Mouse (Mus musculus): Measurements from ENCODE around the gene Krt6b. TPM values are rescaled to one million over a fixed set of nuclear protein-coding genes. Genes with fewer than 3 reads are reported as not detected.

Gene Krt6b
- total and polyA plus RNA-seq, 3 experiments: not detected

DNA sequence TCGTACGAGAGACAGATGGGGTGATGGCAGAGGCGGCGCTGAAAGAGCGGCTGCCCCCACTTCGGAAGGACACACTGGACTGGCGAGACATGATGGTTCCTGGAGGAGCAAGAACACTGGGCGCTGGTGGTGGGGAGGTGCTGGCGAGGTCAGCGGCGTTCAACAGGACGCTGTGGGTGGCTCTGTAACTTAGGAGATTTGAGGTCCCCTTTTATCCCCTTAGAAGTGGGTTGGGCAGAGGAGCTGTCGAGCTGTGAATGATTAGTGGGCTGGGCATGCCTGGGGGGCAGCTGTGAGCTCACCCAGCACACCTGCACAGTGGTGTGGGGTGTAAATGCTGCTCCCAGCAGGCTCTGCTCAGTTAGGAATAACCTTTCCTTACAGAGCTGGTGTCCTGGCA is 32.6 kb upstream of the Krt6b start, which contains the start of gene Krt5:
Krt5 (minus strand) TSS at position 179 of the 400 bp plus-strand sequence.
- no peaks in the 10 kb centered on the region for H3K36me3 ChIP-seq (replicated peaks in 1 of 2; ENCODE audit: control insufficient read depth in 1 of 2, insufficient read depth in 1 of 2, low read length in 1 of 2)
- no peaks in the 10 kb centered on the region for H3K9me3 ChIP-seq (replicated peaks; ENCODE audit: low read length)
- H3K79me2 ChIP-seq (replicated peaks; ENCODE audit: control insufficient read depth, extremely low read depth, insufficient read depth, poor library complexity, severe bottlenecking): no peaks in the 10 kb centered on the region
- 0 out of 4 replicates have a peak, but pooled peaks cover 0 to 4% of the 10 kb centered on the region in 2 experiments for H3K4me1 ChIP-seq (ENCODE audit: control insufficient read depth in 1 of 2, insufficient read depth in 2 of 2)
- no peak within 1 kb of the TSS for H3K4me3 ChIP-seq (replicated peaks in 1 of 3; ENCODE audit: low read depth in 2 of 3, low read length in 2 of 3, poor library complexity in 1 of 3)
- no peak within 1 kb of the TSS for H3K9ac ChIP-seq (ENCODE audit: insufficient read depth, low read depth)
- in situ Hi-C loops (cut with MboI; ENCODE audit: low pct_ligation_motif_present, low pct_unique_long_range_greater_than_20kb, low sequenced_read_pairs) (no loop called here), dilution Hi-C loops (cut with MboI; ENCODE audit: extremely low pct_ligation_motif_present, extremely low pct_unique_long_range_greater_than_20kb, low sequenced_read_pairs) (no loop called here)
- H3K27me3 ChIP-seq (replicated peaks): peaks cover 90% of the 10 kb centered on the region
- no peak for DNase-seq (ENCODE audit: extremely low read depth)
- TF ChIP-seq USF2 (conservative IDR thresholded peaks at IDR 0.05; ENCODE audit: low read depth, low read length) (no peak), NELFE (IDR thresholded peaks at IDR 0.05; ENCODE audit: low read depth, low read length) (no peak), ZMIZ1 (IDR thresholded peaks at IDR 0.05; ENCODE audit: low read depth, low read length) (no peak)
- H3K4me2 ChIP-seq (ENCODE audit: insufficient read depth, low read depth, poor library complexity, severe bottlenecking): no peak within 1 kb of the TSS
- H3K27ac ChIP-seq (ENCODE audit: insufficient read depth, low read depth): no peak within 1 kb of the TSS

DNA sequence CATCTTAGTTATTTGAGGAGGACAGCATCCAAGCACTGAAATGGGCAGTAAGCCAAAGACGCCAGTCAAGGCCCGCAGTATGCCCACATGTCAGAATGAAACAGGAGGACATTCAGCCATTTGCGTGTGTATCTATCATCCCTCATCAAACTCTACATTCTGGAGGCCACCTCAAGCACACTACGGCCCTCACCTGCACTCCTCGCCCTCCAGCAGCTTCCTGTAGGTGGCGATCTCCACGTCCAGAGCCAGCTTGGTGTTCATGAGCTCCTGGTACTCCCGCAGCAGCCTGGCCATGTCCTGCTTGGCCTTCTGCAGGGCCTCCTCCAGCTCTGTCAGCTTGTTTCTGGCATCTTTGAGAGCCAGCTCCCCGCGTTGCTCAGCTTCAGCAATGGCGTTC is 28.6 kb upstream of the Krt6b start:
- H3K79me2 ChIP-seq (replicated peaks; ENCODE audit: control insufficient read depth, extremely low read depth, insufficient read depth, poor library complexity, severe bottlenecking): no peaks in the 10 kb centered on the region
- H3K36me3 ChIP-seq (replicated peaks in 1 of 2; ENCODE audit: control insufficient read depth in 1 of 2, insufficient read depth in 1 of 2, low read length in 1 of 2): no peaks in the 10 kb centered on the region
- peak; percentile 3 for DNase-seq (ENCODE audit: extremely low read depth)
- H3K9ac ChIP-seq (ENCODE audit: insufficient read depth, low read depth): no peak overlapping the region
- in situ Hi-C loops (cut with MboI; ENCODE audit: low pct_ligation_motif_present, low pct_unique_long_range_greater_than_20kb, low sequenced_read_pairs): no loop called here
- TF ChIP-seq NRF1 (IDR thresholded peaks at IDR 0.05; ENCODE audit: low read depth, low read length): no peak
- peak; percentile 21 to 48; a peak in 2 of 4 replicates for TF ChIP-seq CTCF (conservative IDR thresholded peaks at IDR 0.05 in 1 of 2, IDR thresholded peaks at IDR 0.05 in 1 of 2; ENCODE audit: low read depth in 2 of 2, low read length in 2 of 2)
- no peak overlapping the region for H3K4me2 ChIP-seq (ENCODE audit: insufficient read depth, low read depth, poor library complexity, severe bottlenecking)
- H3K27ac ChIP-seq (ENCODE audit: insufficient read depth, low read depth): no peak overlapping the region
- H3K4me3 ChIP-seq (replicated peaks in 1 of 3; ENCODE audit: low read depth in 2 of 3, low read length in 2 of 3, poor library complexity in 1 of 3): no peak overlapping the region
- 0 out of 4 replicates have a peak, but pooled peaks cover 0 to 4% of the 10 kb centered on the region in 2 experiments for H3K4me1 ChIP-seq (ENCODE audit: control insufficient read depth in 1 of 2, insufficient read depth in 2 of 2)
- H3K27me3 ChIP-seq (replicated peaks): peaks cover 91% of the 10 kb centered on the region
- no peaks in the 10 kb centered on the region for H3K9me3 ChIP-seq (replicated peaks; ENCODE audit: low read length)
- dilution Hi-C loops (cut with MboI; ENCODE audit: extremely low pct_ligation_motif_present, extremely low pct_unique_long_range_greater_than_20kb, low sequenced_read_pairs): no loop called here

DNA sequence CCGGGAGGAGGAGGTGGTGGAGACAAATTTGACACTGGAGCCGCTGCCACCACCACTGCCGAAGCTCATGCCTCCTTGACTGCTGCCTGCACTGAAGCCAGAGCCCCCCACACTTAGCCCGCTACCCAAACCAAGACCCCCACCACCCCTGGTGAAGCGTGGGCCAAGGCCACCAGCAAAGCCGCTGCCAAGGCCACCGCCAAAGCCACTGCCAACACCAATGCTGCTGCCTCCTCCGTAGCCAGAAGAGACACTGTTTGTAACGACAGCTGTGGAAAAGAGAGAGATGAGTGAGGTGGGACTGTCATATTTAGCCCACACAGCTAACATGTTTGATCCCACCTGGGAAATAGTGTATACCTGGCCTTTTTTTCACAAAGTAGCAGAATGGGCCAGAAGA is 27.4 kb upstream of the Krt6b start:
- in situ Hi-C loops (cut with MboI; ENCODE audit: low pct_ligation_motif_present, low pct_unique_long_range_greater_than_20kb, low sequenced_read_pairs): no loop called here
- no peak for TF ChIP-seq JUN (IDR thresholded peaks at IDR 0.05; ENCODE audit: insufficient read depth, low read depth, low read length)
- no peak for TF ChIP-seq SMC3 (IDR thresholded peaks at IDR 0.05; ENCODE audit: low read depth, low read length)
- TF ChIP-seq MYC (IDR thresholded peaks at IDR 0.05; ENCODE audit: low read depth, low read length): no peak
- no peak for TF ChIP-seq POLR2A (IDR thresholded peaks at IDR 0.05; ENCODE audit: low read depth, low read length)
- no peak for TF ChIP-seq MEF2A (IDR thresholded peaks at IDR 0.05; ENCODE audit: borderline replicate concordance, low read depth, low read length)
- TF ChIP-seq ZNF384 (IDR thresholded peaks at IDR 0.05; ENCODE audit: low read depth, low read length): no peak
- TF ChIP-seq MAFK (IDR thresholded peaks at IDR 0.05; ENCODE audit: insufficient replicate concordance, low read length): no peak
- TF ChIP-seq JUND (conservative IDR thresholded peaks at IDR 0.05; ENCODE audit: low read depth, low read length): no peak
- no peak for TF ChIP-seq ZKSCAN1 (IDR thresholded peaks at IDR 0.05; ENCODE audit: borderline replicate concordance, low read depth, low read length)
- TF ChIP-seq EP300 (IDR thresholded peaks at IDR 0.05; ENCODE audit: low read length): no peak
- no peak for TF ChIP-seq RAD21 (IDR thresholded peaks at IDR 0.05; ENCODE audit: low read depth, low read length)
- TF ChIP-seq SIN3A (IDR thresholded peaks at IDR 0.05; ENCODE audit: low read length): no peak
- no peak for TF ChIP-seq E2F4 (IDR thresholded peaks at IDR 0.05; ENCODE audit: insufficient replicate concordance, low read depth, low read length)
- no peak for TF ChIP-seq MAZ (IDR thresholded peaks at IDR 0.05; ENCODE audit: low read depth, low read length)
- TF ChIP-seq CTCF (conservative IDR thresholded peaks at IDR 0.05 in 1 of 2, IDR thresholded peaks at IDR 0.05 in 1 of 2; ENCODE audit: low read depth in 2 of 2, low read length in 2 of 2): no peak
- Histone ChIP-seq H3K4me2 (ENCODE audit: insufficient read depth, low read depth, poor library complexity, severe bottlenecking) (no peak overlapping the region), H3K36me3 (replicated peaks in 1 of 2; ENCODE audit: control insufficient read depth in 1 of 2, insufficient read depth in 1 of 2, low read length in 1 of 2) (no peaks in the 10 kb centered on the region), H3K4me3 (replicated peaks in 1 of 3; ENCODE audit: low read depth in 2 of 3, low read length in 2 of 3, poor library complexity in 1 of 3) (no peak overlapping the region), H3K27ac (ENCODE audit: insufficient read depth, low read depth) (no peak overlapping the region), H3K9me3 (replicated peaks; ENCODE audit: low read length) (no peaks in the 10 kb centered on the region), H3K4me1 (ENCODE audit: control insufficient read depth in 1 of 2, insufficient read depth in 2 of 2) (0 out of 4 replicates have a peak, but pooled peaks cover 0 to 4% of the 10 kb centered on the region in 2 experiments), H3K79me2 (replicated peaks; ENCODE audit: control insufficient read depth, extremely low read depth, insufficient read depth, poor library complexity, severe bottlenecking) (no peaks in the 10 kb centered on the region), H3K27me3 (replicated peaks) (peaks cover 90% of the 10 kb centered on the region), H3K9ac (ENCODE audit: insufficient read depth, low read depth) (no peak overlapping the region)
- dilution Hi-C loops (cut with MboI; ENCODE audit: extremely low pct_ligation_motif_present, extremely low pct_unique_long_range_greater_than_20kb, low sequenced_read_pairs): no loop called here
- DNase-seq (ENCODE audit: extremely low read depth): no peak
